Comparison of ENCODE assay signal across 21 mouse cellular contexts in the genomic region with DNA sequence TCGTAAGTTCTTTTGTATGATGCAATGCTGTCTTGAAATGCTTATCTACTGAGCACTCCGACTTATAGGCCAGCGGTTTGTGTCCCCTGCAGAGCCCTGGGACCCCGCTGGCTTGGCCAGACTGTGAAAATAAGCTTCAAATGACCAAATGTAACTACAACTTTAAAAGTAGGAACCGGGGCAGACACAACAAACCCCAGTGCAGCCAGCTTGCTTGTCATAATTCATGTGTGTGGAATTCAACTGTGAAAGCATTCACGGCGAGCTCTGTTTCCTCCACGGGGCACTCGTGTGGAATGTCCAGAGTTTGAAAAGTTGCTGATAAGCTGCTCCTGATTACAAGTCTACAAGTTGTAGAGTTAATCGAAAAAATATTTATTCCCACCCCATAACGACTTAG.
DNase-seq lines count a peak whose midpoint lies in the region; ATAC-seq lines count a peak whose summit lies in the region.
"Had no signal": no experiment of that assay in that cellular context is flagged by ENCODE, and none has a peak within 500 bp of the region (broad histone marks: within the 10 kb centered on the region; RNA-seq: fewer than 3 reads in every experiment).

No protein-coding gene starts in this region.

- H3K4me2 ChIP-seq in heart, embryonic 12.5 days = 0 out of 2 replicates have a peak overlapping the region, but pooled peaks have one; percentile 20
- H3K4me2 ChIP-seq in kidney, embryonic 16.5 days (replicated peaks; ENCODE audit: low read depth, low read length) = no peak overlapping the region
- H3K4me2 ChIP-seq: embryonic facial prominence, embryonic 15.5 days; forebrain, embryonic 13.5 days; hindbrain, embryonic 12.5 days; neural tube, embryonic 15.5 days had no signal

- H3K36me3 ChIP-seq in heart, embryonic 12.5 days = no peaks in the 10 kb centered on the region
- H3K36me3 ChIP-seq in kidney, embryonic 16.5 days (ENCODE audit: insufficient read depth, low read length) = no peaks in the 10 kb centered on the region; the same call in 1 of the 2 replicates
- H3K36me3 ChIP-seq in embryonic facial prominence, embryonic 10.5 days (replicated peaks) = peaks cover 23% of the 10 kb centered on the region
- no peaks in the 10 kb centered on the region for H3K36me3 ChIP-seq in limb, embryonic 10.5 days
- H3K36me3 ChIP-seq: embryonic facial prominence, embryonic 15.5 days; hindbrain, embryonic 12.5 days; neural tube, embryonic 15.5 days had no signal

- no peaks in the 10 kb centered on the region for H3K27me3 ChIP-seq in heart, embryonic 12.5 days (replicated peaks)
- H3K27me3 ChIP-seq in kidney, embryonic 16.5 days (ENCODE audit: insufficient read depth, low read length) = no peaks in the 10 kb centered on the region
- H3K27me3 ChIP-seq in embryonic facial prominence, embryonic 10.5 days (replicated peaks; ENCODE audit: low read depth, poor library complexity, severe bottlenecking) = no peaks in the 10 kb centered on the region
- no peaks in the 10 kb centered on the region for H3K27me3 ChIP-seq in limb, embryonic 10.5 days (ENCODE audit: low read depth, poor library complexity, severe bottlenecking)
- H3K27me3 ChIP-seq: embryonic facial prominence, embryonic 15.5 days; forebrain, embryonic 13.5 days; hindbrain, embryonic 12.5 days; neural tube, embryonic 15.5 days had no signal

- peak overlapping the region; percentile 66 for H3K27ac ChIP-seq in heart, embryonic 12.5 days (ENCODE audit: poor library complexity, severe bottlenecking)
- 0 out of 2 replicates have a peak overlapping the region, but pooled peaks have one; percentile 30 for H3K27ac ChIP-seq in kidney, embryonic 16.5 days (ENCODE audit: low read length)
- 0 out of 2 replicates have a peak overlapping the region, but pooled peaks have one; percentile 49 for H3K27ac ChIP-seq in embryonic facial prominence, embryonic 10.5 days (replicated peaks)
- H3K27ac ChIP-seq in limb, embryonic 10.5 days = peak overlapping the region; percentile 58; the same call in 1 of the 2 replicates
- H3K27ac ChIP-seq: embryonic facial prominence, embryonic 15.5 days; forebrain, embryonic 13.5 days; layer of hippocampus, adult 2 months; neural tube, embryonic 15.5 days had no signal

- H3K4me3 ChIP-seq in heart, embryonic 12.5 days = no peak overlapping the region
- no peak overlapping the region for H3K4me3 ChIP-seq in kidney, embryonic 16.5 days (ENCODE audit: low read length)
- no peak overlapping the region for H3K4me3 ChIP-seq in embryonic facial prominence, embryonic 10.5 days
- no peak overlapping the region for H3K4me3 ChIP-seq in limb, embryonic 10.5 days
- H3K4me3 ChIP-seq: embryonic facial prominence, embryonic 15.5 days; forebrain, embryonic 13.5 days; hindbrain, embryonic 12.5 days; layer of hippocampus, adult 2 months; neural tube, embryonic 15.5 days had no signal

- no peak for DNase-seq in heart, adult 8-10 months (ENCODE audit: low spot score)
- DNase-seq in kidney, adult 9 months = no peak
- no peak for DNase-seq in embryonic facial prominence, embryonic 10.5 days (ENCODE audit: low spot score)
- DNase-seq in limb, embryonic 10.5 days (ENCODE audit: low spot score) = no peak
- no peak for DNase-seq in layer of hippocampus, adult 9-10 months (ENCODE audit: low spot score)
- DNase-seq in left cerebral cortex, adult 11 months (ENCODE audit: low spot score) = no peak
- DNase-seq: adrenal gland, postnatal 25 days; cerebellum, adult 2 months; kidney, postnatal 10 days; liver; lung, postnatal 10 days; right cerebral cortex, postnatal 25 days; thymus, postnatal 4 days had no signal

- no peak overlapping the region for H3K9ac ChIP-seq in heart, embryonic 12.5 days
- no peak overlapping the region for H3K9ac ChIP-seq in kidney, embryonic 16.5 days (replicated peaks; ENCODE audit: low read length)
- H3K9ac ChIP-seq: embryonic facial prominence, embryonic 15.5 days; forebrain, embryonic 13.5 days; hindbrain, embryonic 12.5 days; neural tube, embryonic 15.5 days had no signal

- no peaks in the 10 kb centered on the region for H3K9me3 ChIP-seq in heart, embryonic 12.5 days (replicated peaks)
- H3K9me3 ChIP-seq in kidney, embryonic 16.5 days (ENCODE audit: low read length) = no peaks in the 10 kb centered on the region
- no peaks in the 10 kb centered on the region for H3K9me3 ChIP-seq in embryonic facial prominence, embryonic 10.5 days
- H3K9me3 ChIP-seq in limb, embryonic 10.5 days (replicated peaks) = no peaks in the 10 kb centered on the region
- H3K9me3 ChIP-seq: embryonic facial prominence, embryonic 15.5 days; forebrain, embryonic 13.5 days; hindbrain, embryonic 12.5 days; neural tube, embryonic 15.5 days had no signal

- H3K4me1 ChIP-seq in heart, embryonic 12.5 days (replicated peaks) = peaks cover 34% of the 10 kb centered on the region
- H3K4me1 ChIP-seq in kidney, embryonic 16.5 days (ENCODE audit: insufficient read depth, low read length) = peaks cover 22% of the 10 kb centered on the region; the same call in 1 of the 2 replicates
- peaks cover 39% of the 10 kb centered on the region for H3K4me1 ChIP-seq in embryonic facial prominence, embryonic 10.5 days
- H3K4me1 ChIP-seq in limb, embryonic 10.5 days = peaks cover 45% of the 10 kb centered on the region
- H3K4me1 ChIP-seq: embryonic facial prominence, embryonic 15.5 days; forebrain, embryonic 13.5 days had no signal

- 18% methylated on average over 11 of the region's 11 CpGs for WGBS in heart, embryonic 12.5 days
- 31% methylated on average over 11 of the region's 11 CpGs for WGBS in kidney, embryonic 16.5 days
- 65% methylated on average over 11 of the region's 11 CpGs for WGBS in embryonic facial prominence, embryonic 10.5 days
- 58% methylated on average over 11 of the region's 11 CpGs for WGBS in limb, embryonic 10.5 days

- no peak for ATAC-seq in heart, embryonic 12.5 days (ENCODE audit: insufficient number of reproducible peaks, low FRiP score)
- no peak for ATAC-seq in kidney, embryonic 16.5 days (ENCODE audit: low FRiP score, low TSS enrichment)
- ATAC-seq: forebrain, embryonic 13.5 days; inflammation-experienced regulatory T-cells, adult 6 months had no signal
